Mouse (Mus musculus) embryo, embryonic 10 days (tissue): Measurements from ENCODE around the gene Zswim1.
"Not testable (repeated sequence)": the region's sequence is repeated elsewhere in the genome, so short reads cannot be mapped to it uniquely, and the experiment has no call there.

Experiments
- DNase-seq: peaks from one replicate; pipeline ENCODE4 v3.0.0-alpha.2; 2015; ENCODE audit warnings: low spot score

Zswim1 gene

GRCm38 (mm10) chr2:164793236-164793635 lies 29.2 kb upstream of the Zswim1 start:
- peak; percentile 77 for DNase-seq

- DNase-seq = peak; percentile 19
Measured at GRCm38 (mm10) chr2:164793772-164794171, 28.7 kb upstream of the Zswim1 start.

GRCm38 (mm10) chr2:164794293-164794692 lies 28.2 kb upstream of the Zswim1 start:
- DNase-seq = peak; percentile 90

- no peak for DNase-seq
Measured at GRCm38 (mm10) chr2:164795868-164796267, 26.6 kb upstream of the Zswim1 start.

- not testable (repeated sequence) for DNase-seq
Measured at GRCm38 (mm10) chr2:164798554-164798953, 23.9 kb upstream of the Zswim1 start.

- no peak for DNase-seq
Measured at GRCm38 (mm10) chr2:164800252-164801004, 22.1 kb upstream of the Zswim1 start.

- no peak for DNase-seq
Measured at GRCm38 (mm10) chr2:164803201-164803920, 19.1 kb upstream of the Zswim1 start.

GRCm38 (mm10) chr2:164803921-164804313 lies 18.6 kb upstream of the Zswim1 start:
- DNase-seq = no peak

GRCm38 (mm10) chr2:164804533-164805331 lies 17.8 kb upstream of the Zswim1 start, which contains the start of the genes Acot8 and Zswim3:
Gene Acot8 (minus strand): TSS chr2:164804882.
Gene Zswim3 (plus strand): TSS chr2:164805098.
- DNase-seq = peak; percentile 99

GRCm38 (mm10) chr2:164805332-164805718 lies 17.2 kb upstream of the Zswim1 start:
- no peak for DNase-seq

GRCm38 (mm10) chr2:164806614-164807013 lies 15.9 kb upstream of the Zswim1 start:
- no peak for DNase-seq

- DNase-seq = no peak
Measured at GRCm38 (mm10) chr2:164813557-164813956, 8.9 kb upstream of the Zswim1 start.

- no peak for DNase-seq
Measured at GRCm38 (mm10) chr2:164815348-164815747, 7.1 kb upstream of the Zswim1 start.

- DNase-seq = no peak
Measured at GRCm38 (mm10) chr2:164815821-164816220, 6.7 kb upstream of the Zswim1 start.

- DNase-seq = no peak
Measured at GRCm38 (mm10) chr2:164817206-164817605, 5.3 kb upstream of the Zswim1 start.

GRCm38 (mm10) chr2:164817703-164818102 lies 4.8 kb upstream of the Zswim1 start:
- peak; percentile 68 for DNase-seq

GRCm38 (mm10) chr2:164821060-164821459 lies 1.4 kb upstream of the Zswim1 start:
- no peak for DNase-seq

GRCm38 (mm10) chr2:164823181-164823585 lies 697 bp downstream of the Zswim1 start:
- DNase-seq = peak; percentile 68

GRCm38 (mm10) chr2:164823969-164824368 lies 1.5 kb downstream of the Zswim1 start:
- DNase-seq = no peak

- no peak for DNase-seq
Measured at GRCm38 (mm10) chr2:164825521-164825920, 3.0 kb downstream of the Zswim1 start.

GRCm38 (mm10) chr2:164827146-164827850 lies 4.8 kb downstream of the Zswim1 start:
- DNase-seq = no peak

GRCm38 (mm10) chr2:164828437-164828836 lies 6.0 kb downstream of the Zswim1 start, which contains the start of gene Spata25:
Gene Spata25 (minus strand): TSS chr2:164828537.
- DNase-seq = no peak
